Mouse (Mus musculus): ENCODE measurements around the gene 1700001P01Rik. TPM values are rescaled to one million over a fixed set of nuclear protein-coding genes. Genes with fewer than 3 reads are reported as not detected.

1700001P01Rik gene
- polyA plus RNA-seq, 1 experiment from 2014 or later: 0.31 TPM

DNA sequence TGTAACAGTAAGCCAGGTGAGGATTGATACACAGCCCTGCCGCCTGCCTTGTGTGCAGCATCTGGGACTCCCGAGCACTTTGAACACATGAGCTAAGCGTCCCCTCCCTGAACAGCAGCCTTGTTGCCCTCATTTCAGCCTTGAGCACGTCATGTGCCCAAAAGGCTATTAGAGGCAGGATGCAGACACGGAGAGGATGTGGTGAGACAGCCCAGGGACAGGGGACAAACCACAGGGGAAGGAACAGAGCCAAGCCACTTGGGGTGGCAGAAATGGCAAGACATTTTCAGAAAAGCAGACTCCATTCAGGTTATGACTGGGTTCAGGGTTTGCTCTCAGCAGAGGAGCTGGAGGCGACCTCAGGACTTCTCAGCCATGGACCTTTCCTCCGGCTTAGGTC is 47.4 kb downstream of the 1700001P01Rik start:
- no peaks in the 10 kb centered on the region for H3K27me3 ChIP-seq (replicated peaks; ENCODE audit: control insufficient read depth, insufficient read depth, low read length)
- H3K9ac ChIP-seq (ENCODE audit: low read length): no peak overlapping the region
- H3K4me2 ChIP-seq (ENCODE audit: low read length): no peak overlapping the region
- no peaks in the 10 kb centered on the region for H3K9me3 ChIP-seq (ENCODE audit: control insufficient read depth, low read length)
- WGBS: 71% methylated on average over 7 of the region's 7 CpGs
- peaks cover 88% of the 10 kb centered on the region for H3K36me3 ChIP-seq (ENCODE audit: control insufficient read depth, insufficient read depth, low read length)
- DNase-seq (ENCODE audit: low spot score) (no peak), ATAC-seq (replicated peaks; ENCODE audit: low FRiP score, low TSS enrichment, low read depth) (no peak)
- H3K4me3 ChIP-seq (ENCODE audit: low read depth, low read length): no peak overlapping the region
- no peaks in the 10 kb centered on the region for H3K4me1 ChIP-seq (replicated peaks; ENCODE audit: control insufficient read depth, insufficient read depth, low read length)
- H3K27ac ChIP-seq (ENCODE audit: low read depth): no peak overlapping the region

DNA sequence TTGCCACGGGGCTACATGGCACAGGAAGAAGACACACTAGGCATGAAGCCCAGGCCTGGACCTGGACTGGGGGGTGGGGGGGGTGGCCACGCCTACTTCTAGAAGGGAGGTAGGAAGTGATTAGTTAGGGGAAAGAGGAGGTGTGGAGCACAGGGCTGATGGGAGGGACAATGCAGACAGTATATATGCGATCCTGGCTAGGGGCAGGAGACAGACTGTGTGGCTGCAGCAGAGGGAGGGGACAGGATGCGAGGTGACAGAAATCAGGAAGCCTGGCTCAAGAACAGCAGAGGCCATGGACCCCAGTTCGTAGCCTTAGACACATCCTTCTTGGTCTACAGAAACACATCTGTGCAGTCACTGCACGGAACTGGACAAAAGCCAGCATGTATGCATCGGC is 52.0 kb downstream of the 1700001P01Rik start:
- WGBS: 80% methylated on average over 7 of the region's 7 CpGs
- H3K4me1 ChIP-seq (replicated peaks; ENCODE audit: control insufficient read depth, insufficient read depth, low read length): no peaks in the 10 kb centered on the region
- H3K4me2 ChIP-seq (ENCODE audit: low read length): no peak overlapping the region
- no peak overlapping the region for H3K27ac ChIP-seq (ENCODE audit: low read depth)
- ATAC-seq (replicated peaks; ENCODE audit: low FRiP score, low TSS enrichment, low read depth): no peak
- no peaks in the 10 kb centered on the region for H3K27me3 ChIP-seq (replicated peaks; ENCODE audit: control insufficient read depth, insufficient read depth, low read length)
- no peak for DNase-seq (ENCODE audit: low spot score)
- H3K9me3 ChIP-seq (ENCODE audit: control insufficient read depth, low read length): peaks cover 4% of the 10 kb centered on the region; the same call in 1 of the 2 replicates
- peaks cover 95% of the 10 kb centered on the region for H3K36me3 ChIP-seq (ENCODE audit: control insufficient read depth, insufficient read depth, low read length)
- H3K4me3 ChIP-seq (ENCODE audit: low read depth, low read length): no peak overlapping the region
- H3K9ac ChIP-seq (ENCODE audit: low read length): no peak overlapping the region

Small RNA genes within 50 kb of the gene (microRNA-seq; reads per million reads assigned to microRNA genes)
- gene Mir8102: not detected

Other genes starting within 250 kb of the 1700001P01Rik start
- 0.16 and 0.30 TPM in 2 replicates for gene Srcin1, start 199.7 kb downstream of the 1700001P01Rik start, polyA plus RNA-seq (2014; fragmentation: Nextera tagmentation; extraction: Ambion mirVana)
- 3.1 and 3.6 TPM in 2 replicates for gene Epop, start 146.2 kb downstream of the 1700001P01Rik start, polyA plus RNA-seq (2014; fragmentation: Nextera tagmentation; extraction: Ambion mirVana)
- 4.6 and 4.8 TPM in 2 replicates for gene Mllt6, start 112.5 kb downstream of the 1700001P01Rik start, polyA plus RNA-seq (2014; fragmentation: Nextera tagmentation; extraction: Ambion mirVana)
- 41.2 and 47.9 TPM in 2 replicates for gene Cisd3, start 90.1 kb downstream of the 1700001P01Rik start, polyA plus RNA-seq (2014; fragmentation: Nextera tagmentation; extraction: Ambion mirVana)
- gene Pcgf2, start 75.4 kb downstream of the 1700001P01Rik start, polyA plus RNA-seq (2014; fragmentation: Nextera tagmentation; extraction: Ambion mirVana): 19.2 and 19.7 TPM in 2 replicates
- 473 and 491 TPM in 2 replicates for gene Psmb3, start 72.5 kb downstream of the 1700001P01Rik start, polyA plus RNA-seq (2014; fragmentation: Nextera tagmentation; extraction: Ambion mirVana)
- 1.7 and 1.9 TPM in 2 replicates for gene Pip4k2b, start 31.2 kb downstream of the 1700001P01Rik start, polyA plus RNA-seq (2014; fragmentation: Nextera tagmentation; extraction: Ambion mirVana)
- 10.5 and 11.8 TPM in 2 replicates for gene Cwc25, start 9.4 kb downstream of the 1700001P01Rik start, polyA plus RNA-seq (2014; fragmentation: Nextera tagmentation; extraction: Ambion mirVana)
- 752 and 786 TPM in 2 replicates for gene Rpl23, start 6.5 kb upstream of the 1700001P01Rik start, polyA plus RNA-seq (2014; fragmentation: Nextera tagmentation; extraction: Ambion mirVana)
- 85.1 and 88.6 TPM in 2 replicates for gene Lasp1, start 23.1 kb upstream of the 1700001P01Rik start, polyA plus RNA-seq (2014; fragmentation: Nextera tagmentation; extraction: Ambion mirVana)
- gene B230217C12Rik, start 64.9 kb upstream of the 1700001P01Rik start, polyA plus RNA-seq (2014; fragmentation: Nextera tagmentation; extraction: Ambion mirVana): 8.1 and 9.5 TPM in 2 replicates
- gene Fbxo47, start 108.2 kb upstream of the 1700001P01Rik start, polyA plus RNA-seq (2014; fragmentation: Nextera tagmentation; extraction: Ambion mirVana): 0.39 and 0.54 TPM in 2 replicates
- gene Plxdc1, start 210.5 kb upstream of the 1700001P01Rik start, polyA plus RNA-seq (2014; fragmentation: Nextera tagmentation; extraction: Ambion mirVana): 0.09 and 0.30 TPM in 2 replicates
- 9.6 and 13.8 TPM in 2 replicates for gene Arl5c, start 220.3 kb upstream of the 1700001P01Rik start, polyA plus RNA-seq (2014; fragmentation: Nextera tagmentation; extraction: Ambion mirVana)
- 7.5 and 8.0 TPM in 2 replicates for gene Cacnb1, start 247.1 kb upstream of the 1700001P01Rik start, polyA plus RNA-seq (2014; fragmentation: Nextera tagmentation; extraction: Ambion mirVana)